Mouse (Mus musculus) heart, embryonic 13.5 days (tissue): ENCODE measurements around the gene Pnpla3. TPM values are rescaled to one million over a fixed set of nuclear protein-coding genes. Genes with fewer than 3 reads are reported as not detected.
"Not testable (repeated sequence)": the region's sequence is repeated elsewhere in the genome, so short reads cannot be mapped to it uniquely, and the experiment has no call there.

Experiments
- ATAC-seq: fragments of 200-750 bp; cut with Nextera tagmentation; 2 replicates; pipeline ENCODE4 v1.8.0; 2017; ENCODE audit warnings: moderate TSS enrichment; ENCODE audit not compliant: insufficient number of reproducible peaks, low FRiP score, low TSS enrichment; ENCODE audit errors: extremely low read depth
- H3K27ac ChIP-seq: fragments of 300-500 bp; sonication (generic); replicated peaks from 2 replicates; pipeline ENCODE4 v1.5.1; 2015; ENCODE audit warnings: moderate library complexity, mild to moderate bottlenecking, inconsistent platforms
- H3K27me3 ChIP-seq: fragments of 300-500 bp; sonication (generic); replicated peaks from 2 replicates; pipeline ENCODE4 v1.6.1; 2015; ENCODE audit warnings: mild to moderate bottlenecking, inconsistent platforms
- H3K36me3 ChIP-seq: fragments of 300-500 bp; sonication (generic); 2 replicates; pipeline ENCODE4 v1.6.1; 2015; ENCODE audit warnings: mild to moderate bottlenecking, inconsistent platforms
- H3K4me1 ChIP-seq: fragments of 300-500 bp; sonication (generic); 2 replicates; pipeline ENCODE4 v1.6.1; 2015; ENCODE audit warnings: inconsistent platforms
- H3K4me2 ChIP-seq: fragments of 300-500 bp; sonication (generic); 2 replicates; pipeline ENCODE4 v1.6.1; 2015; ENCODE audit warnings: inconsistent platforms, mild to moderate bottlenecking, moderate library complexity
- H3K4me3 ChIP-seq: fragments of 300-500 bp; sonication (generic); 2 replicates; pipeline ENCODE4 v1.5.1; 2015; ENCODE audit warnings: moderate library complexity, mild to moderate bottlenecking, inconsistent platforms
- H3K9ac ChIP-seq: fragments of 300-500 bp; sonication (generic); 2 replicates; pipeline ENCODE4 v1.6.1; 2015; ENCODE audit warnings: inconsistent platforms, mild to moderate bottlenecking, moderate library complexity
- H3K9me3 ChIP-seq: fragments of 300-500 bp; sonication (generic); 2 replicates; pipeline ENCODE4 v1.6.1; 2016; ENCODE audit warnings: inconsistent platforms
- WGBS: fragments of 180-500 bp; shearing (Covaris S2); methylation state at CpG from one replicate; pipeline ENCODE4 v1.1.7; 2015; ENCODE audit warnings: mixed read lengths; 5-methylcytosine and 5-hydroxymethylcytosine counted together
- polyA plus RNA-seq: library from polyadenylated mRNA; unstranded; fragments of >200 nt; fragmentation: Nextera tagmentation; extraction: Ambion mirVana; gene quantifications from 2 replicates; pipeline ENCODE4 v1.2.1, GENCODE M21; 2015

Pnpla3 gene
- polyA plus RNA-seq, 1 experiment from 2014 or later, result 0.94 TPM

- Histone ChIP-seq H3K4me3 (no peak overlapping the region), H3K9ac (no peak overlapping the region), H3K27ac (no peak overlapping the region), H3K4me1 (peaks cover 10% of the 10 kb centered on the region), H3K27me3 (no peaks in the 10 kb centered on the region), H3K4me2 (no peak overlapping the region), H3K9me3 (no peaks in the 10 kb centered on the region), H3K36me3 (no peaks in the 10 kb centered on the region)
- WGBS, result 36% methylated on average over 12 of the region's 12 CpGs
- no peak for ATAC-seq
Measured at GRCm38 (mm10) chr15:84136473-84137415, 30.9 kb upstream of the Pnpla3 start.

DNA sequence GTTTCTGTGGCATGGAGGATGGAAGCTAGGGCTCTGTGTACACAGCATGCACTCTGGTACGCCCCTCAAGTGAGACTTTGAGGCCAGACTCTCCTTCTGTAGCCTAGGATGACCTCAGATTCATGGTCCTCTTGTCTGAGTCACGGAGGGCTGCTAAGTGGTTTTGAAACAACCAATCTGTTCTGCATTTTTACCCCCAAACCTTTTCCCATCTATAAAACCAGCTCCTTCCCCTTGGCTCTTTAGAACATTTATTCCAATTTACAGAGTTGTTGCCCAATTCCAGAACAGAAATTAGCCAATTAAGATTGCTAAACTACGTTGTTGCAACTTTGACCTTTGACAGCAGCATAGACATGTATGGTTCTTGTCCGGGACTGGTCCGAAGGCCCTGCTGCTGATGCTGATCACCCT is 28.0 kb upstream of the Pnpla3 start:
- H3K27ac ChIP-seq, result no peak overlapping the region
- no peak for ATAC-seq
- H3K4me3 ChIP-seq, result no peak overlapping the region
- H3K9ac ChIP-seq, result no peak overlapping the region
- 78% methylated on average over 5 of the region's 5 CpGs for WGBS
- no peaks in the 10 kb centered on the region for H3K9me3 ChIP-seq
- peaks cover 6% of the 10 kb centered on the region for H3K4me1 ChIP-seq
- H3K36me3 ChIP-seq, result no peaks in the 10 kb centered on the region
- no peaks in the 10 kb centered on the region for H3K27me3 ChIP-seq
- no peak overlapping the region for H3K4me2 ChIP-seq

DNA sequence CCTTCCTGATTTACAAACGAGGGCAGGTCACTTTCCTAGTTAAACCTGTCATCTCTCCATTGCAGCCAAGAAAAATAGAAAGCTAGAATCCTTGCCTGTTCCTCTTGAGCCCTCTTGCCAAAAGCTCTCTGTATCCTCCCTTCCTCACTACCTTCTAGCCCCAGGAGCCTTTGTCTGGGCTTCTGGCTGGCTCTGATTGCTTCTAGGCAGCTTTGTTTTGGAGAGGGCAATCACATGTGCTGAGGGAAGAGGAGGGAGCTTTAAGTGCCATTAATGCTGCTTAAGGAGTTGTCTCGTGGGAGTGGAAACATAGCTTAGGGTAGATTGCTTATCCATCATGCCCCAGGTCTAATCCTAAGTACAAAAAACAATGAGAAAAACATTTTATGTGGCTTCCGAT is 27.5 kb upstream of the Pnpla3 start:
- Histone ChIP-seq H3K9me3 (no peaks in the 10 kb centered on the region), H3K9ac (no peak overlapping the region), H3K27me3 (no peaks in the 10 kb centered on the region), H3K4me1 (peaks cover 6% of the 10 kb centered on the region), H3K36me3 (no peaks in the 10 kb centered on the region), H3K4me3 (no peak overlapping the region), H3K27ac (no peak overlapping the region), H3K4me2 (no peak overlapping the region)
- WGBS, result 47% methylated on average over 3 of the region's 3 CpGs
- ATAC-seq, result no peak

GRCm38 (mm10) chr15:84140929-84141328 is 26.7 kb upstream of the Pnpla3 start:
- Histone ChIP-seq H3K4me3 (no peak overlapping the region), H3K27ac (no peak overlapping the region), H3K36me3 (no peaks in the 10 kb centered on the region), H3K9ac (no peak overlapping the region), H3K27me3 (no peaks in the 10 kb centered on the region), H3K4me2 (no peak overlapping the region), H3K4me1 (peaks cover 6% of the 10 kb centered on the region), H3K9me3 (no peaks in the 10 kb centered on the region)
- no peak for ATAC-seq
- WGBS, result 62% methylated on average over 5 of the region's 5 CpGs

- Histone ChIP-seq H3K36me3 (no peaks in the 10 kb centered on the region), H3K4me1 (no peaks in the 10 kb centered on the region), H3K9me3 (no peaks in the 10 kb centered on the region), H3K4me2 (no peak overlapping the region), H3K27me3 (no peaks in the 10 kb centered on the region), H3K4me3 (no peak overlapping the region), H3K27ac (no peak overlapping the region), H3K9ac (no peak overlapping the region)
- WGBS, result 81% methylated on average over 2 of the region's 2 CpGs
- ATAC-seq, result no peak
Measured at GRCm38 (mm10) chr15:84156158-84156557, 11.5 kb upstream of the Pnpla3 start.

DNA sequence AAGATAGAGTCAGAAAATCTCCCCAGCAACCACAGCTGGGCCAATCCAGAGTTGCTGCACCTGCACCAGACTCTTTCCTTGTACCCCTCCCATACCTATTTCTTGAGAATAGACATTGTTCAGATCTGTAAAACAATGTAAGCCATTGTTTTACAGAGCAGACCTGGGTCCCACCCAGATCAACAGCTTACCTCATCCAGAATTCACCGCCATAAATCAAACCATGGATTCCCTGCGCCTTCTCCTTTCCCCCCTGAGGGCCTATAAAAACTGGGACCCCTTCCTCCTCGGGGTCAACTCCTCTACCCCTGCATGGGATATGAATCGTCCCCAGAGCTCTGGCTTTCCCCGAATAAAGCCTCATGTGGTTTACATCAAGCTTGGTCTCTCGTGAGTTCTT is 10.1 kb upstream of the Pnpla3 start:
- H3K4me2 ChIP-seq, H3K36me3 ChIP-seq, ATAC-seq, H3K27ac ChIP-seq, H3K9ac ChIP-seq, H3K9me3 ChIP-seq, H3K27me3 ChIP-seq, H3K4me3 ChIP-seq, H3K4me1 ChIP-seq: not testable (repeated sequence)
- 79% methylated on average over 6 of the region's 6 CpGs for WGBS

GRCm38 (mm10) chr15:84161871-84162270 is 5.8 kb upstream of the Pnpla3 start:
- Histone ChIP-seq H3K4me2 (no peak overlapping the region), H3K27ac (no peak overlapping the region), H3K4me3 (no peak overlapping the region), H3K27me3 (peaks cover 4% of the 10 kb centered on the region; the same call in 1 of the 2 replicates), H3K36me3 (no peaks in the 10 kb centered on the region), H3K9me3 (no peaks in the 10 kb centered on the region), H3K9ac (no peak overlapping the region), H3K4me1 (no peaks in the 10 kb centered on the region)
- no peak for ATAC-seq
- 76% methylated on average over 6 of the region's 6 CpGs for WGBS

DNA sequence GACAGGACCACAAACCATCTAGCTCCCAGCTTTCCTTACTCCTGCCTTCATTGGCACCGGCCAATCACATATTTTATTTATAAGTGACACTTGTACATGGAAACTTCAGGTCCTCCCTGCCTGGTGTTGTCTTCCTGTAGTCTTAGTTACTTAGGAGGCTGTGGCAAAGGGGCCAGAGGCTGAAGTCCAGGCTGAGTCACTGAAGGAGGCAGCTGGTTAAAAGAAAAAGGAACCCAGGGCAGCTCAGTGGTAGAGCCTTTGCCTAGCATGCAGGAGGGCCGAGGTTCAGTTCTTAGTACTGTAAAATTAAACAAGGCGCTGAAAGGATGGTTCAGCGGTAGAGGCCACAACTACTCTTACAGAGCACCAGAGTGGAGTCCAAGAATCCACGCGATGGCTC is 819 bp upstream of the Pnpla3 start:
- Histone ChIP-seq H3K9me3 (no peaks in the 10 kb centered on the region), H3K4me2 (no peak overlapping the region; the same call in 1 of the 2 replicates), H3K9ac (no peak overlapping the region), H3K27ac (no peak overlapping the region), H3K4me3 (no peak overlapping the region), H3K36me3 (no peaks in the 10 kb centered on the region), H3K4me1 (peaks cover 17% of the 10 kb centered on the region), H3K27me3 (peaks cover 30% of the 10 kb centered on the region)
- ATAC-seq, result no peak
- 62% methylated on average over 6 of the region's 6 CpGs for WGBS

GRCm38 (mm10) chr15:84168170-84169161 is 829 bp downstream of the Pnpla3 start:
- Histone ChIP-seq H3K36me3 (no peaks in the 10 kb centered on the region), H3K4me1 (peaks cover 17% of the 10 kb centered on the region), H3K27me3 (peaks cover 30% of the 10 kb centered on the region), H3K4me3 (peak overlapping the region; percentile 57), H3K9ac (peak overlapping the region; percentile 76), H3K4me2 (peak overlapping the region; percentile 83), H3K9me3 (no peaks in the 10 kb centered on the region), H3K27ac (peak overlapping the region; percentile 33; the same call in 1 of the 2 replicates)
- WGBS, result 1% methylated on average over 28 of the region's 28 CpGs
- peak; percentile 11; the same call in 1 of the 2 replicates for ATAC-seq

DNA sequence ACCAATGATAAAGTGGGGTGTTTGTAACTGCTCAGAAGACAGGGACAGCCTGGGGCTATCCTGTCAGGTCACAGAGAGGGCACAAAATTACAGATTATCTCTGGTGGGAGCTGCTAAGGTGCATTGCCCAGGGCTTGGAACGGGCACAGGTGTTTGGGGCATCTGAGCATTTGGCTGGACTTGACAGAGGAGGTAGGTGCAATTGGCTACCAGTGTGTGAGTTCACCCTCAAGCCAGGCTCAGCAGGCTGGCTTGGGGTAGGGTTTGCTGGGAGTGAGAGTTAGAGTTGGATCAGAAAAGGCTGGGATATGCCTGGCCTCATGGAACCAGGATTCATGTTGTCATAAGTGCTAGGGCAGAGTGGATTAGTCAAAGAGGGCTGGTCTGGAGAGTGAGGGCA is 1.9 kb downstream of the Pnpla3 start:
- 59% methylated on average over 1 of the region's 1 CpGs for WGBS

GRCm38 (mm10) chr15:84171166-84171565 is 3.5 kb downstream of the Pnpla3 start:
- Histone ChIP-seq H3K9me3 (no peaks in the 10 kb centered on the region), H3K4me3 (no peak overlapping the region), H3K36me3 (no peaks in the 10 kb centered on the region), H3K4me1 (peaks cover 17% of the 10 kb centered on the region), H3K27me3 (peaks cover 26% of the 10 kb centered on the region), H3K4me2 (no peak overlapping the region), H3K9ac (no peak overlapping the region), H3K27ac (no peak overlapping the region)
- WGBS, result 75% methylated on average over 7 of the region's 7 CpGs
- no peak for ATAC-seq

More for the DNA sequence above, 1.9 kb downstream of the Pnpla3 start:
- Histone ChIP-seq H3K4me2 (0 out of 2 replicates have a peak overlapping the region, but pooled peaks have one; percentile 83), H3K9ac (no peak overlapping the region), H3K9me3 (no peaks in the 10 kb centered on the region), H3K36me3 (no peaks in the 10 kb centered on the region), H3K27ac (no peak overlapping the region), H3K4me3 (no peak overlapping the region), H3K27me3 (peaks cover 30% of the 10 kb centered on the region), H3K4me1 (peaks cover 17% of the 10 kb centered on the region)
- no peak for ATAC-seq
